Mouse (Mus musculus): Measurements from ENCODE around the gene Thrap3. TPM values are rescaled to one million over a fixed set of nuclear protein-coding genes. Genes with fewer than 3 reads are reported as not detected.
"Not testable (repeated sequence)": the region's sequence is repeated elsewhere in the genome, so short reads cannot be mapped to it uniquely, and the experiment has no call there.

The Thrap3 gene
- polyA plus RNA-seq, 1 experiment from 2014 or later, result 129 TPM

DNA sequence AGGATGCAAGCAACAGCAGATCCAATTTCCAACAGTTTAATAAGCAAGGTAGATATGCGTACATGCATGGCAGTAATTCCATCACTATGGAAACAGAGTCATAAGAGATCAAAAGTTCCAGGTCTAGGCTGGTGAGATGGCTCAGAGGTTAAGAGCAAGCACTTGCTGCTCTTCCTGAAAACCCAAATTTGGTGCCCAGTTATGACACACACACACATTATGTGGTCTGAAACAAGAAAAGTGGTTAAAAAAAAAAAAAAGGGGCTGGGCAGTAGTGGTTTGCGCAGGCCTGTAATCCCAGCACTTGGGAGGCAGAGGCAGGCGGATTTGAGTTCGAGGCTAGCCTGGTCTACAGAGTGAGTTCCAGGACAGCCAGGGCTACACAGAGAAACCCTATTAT is 7.6 kb downstream of the Thrap3 start:
- 95% methylated on average over 4 of the region's 4 CpGs for WGBS
- Histone ChIP-seq H3K27me3 (no peaks in the 10 kb centered on the region), H3K4me3 (no peak overlapping the region), H3K9me3 (replicated peaks) (no peaks in the 10 kb centered on the region), H3K27ac (no peak overlapping the region), H3K4me1 (replicated peaks) (peaks cover 38% of the 10 kb centered on the region), H3K9ac (no peak overlapping the region), H3K4me2 (no peak overlapping the region), H3K36me3 (peaks cover 27% of the 10 kb centered on the region)
- ATAC-seq (replicated peaks; ENCODE audit: insufficient number of reproducible peaks, insufficient read depth, low FRiP score, low read depth), result no peak

DNA sequence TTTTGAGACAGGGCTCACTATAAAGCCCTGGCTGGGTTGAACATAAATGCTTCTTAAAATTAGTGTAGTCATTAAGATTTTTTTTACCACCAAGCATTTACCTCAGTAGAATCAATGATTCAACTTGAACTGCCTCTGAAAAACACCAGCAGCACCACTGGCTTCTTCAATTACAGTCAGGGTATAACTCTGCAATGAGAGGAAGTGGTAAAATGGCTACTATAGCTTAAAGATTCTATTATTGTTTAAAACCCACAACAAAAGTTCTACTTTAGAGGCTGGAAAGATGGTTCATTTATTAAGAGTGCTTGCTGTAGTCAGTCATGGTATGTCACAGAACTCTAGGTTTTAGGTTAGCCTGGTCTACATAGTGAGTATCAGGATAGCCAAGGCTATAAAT is 8.3 kb downstream of the Thrap3 start:
- Histone ChIP-seq H3K4me3 (no peak overlapping the region), H3K27me3 (no peaks in the 10 kb centered on the region), H3K9ac (no peak overlapping the region), H3K36me3 (peaks cover 32% of the 10 kb centered on the region), H3K27ac (no peak overlapping the region), H3K4me2 (no peak overlapping the region), H3K4me1 (replicated peaks) (peaks cover 31% of the 10 kb centered on the region), H3K9me3 (replicated peaks) (no peaks in the 10 kb centered on the region)
- no peak for ATAC-seq (replicated peaks; ENCODE audit: insufficient number of reproducible peaks, insufficient read depth, low FRiP score, low read depth)

DNA sequence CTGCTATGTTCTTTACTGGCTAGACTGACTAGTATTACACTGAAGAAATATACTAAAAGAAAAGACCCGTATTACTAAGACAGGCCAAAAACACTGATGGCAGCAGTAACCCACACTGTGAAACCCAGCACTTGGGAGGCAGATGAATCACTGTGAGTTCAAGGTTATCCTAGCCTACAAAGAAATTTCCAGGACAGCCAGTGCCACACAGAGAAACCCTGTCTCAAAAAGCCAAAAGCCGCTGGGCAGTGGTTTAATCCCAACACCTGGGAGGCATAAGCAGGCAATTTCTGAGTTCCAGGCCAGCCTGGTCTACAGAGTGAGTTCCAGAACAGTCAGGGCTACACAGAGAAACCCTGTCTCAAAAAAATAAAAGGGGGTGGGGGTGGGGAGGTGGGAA is 11.9 kb downstream of the Thrap3 start:
- no peak for ATAC-seq (replicated peaks; ENCODE audit: insufficient number of reproducible peaks, insufficient read depth, low FRiP score, low read depth)
- Histone ChIP-seq H3K27ac (no peak overlapping the region), H3K4me1 (replicated peaks) (peaks cover 15% of the 10 kb centered on the region), H3K36me3 (peaks cover 40% of the 10 kb centered on the region), H3K9ac (no peak overlapping the region), H3K27me3 (no peaks in the 10 kb centered on the region), H3K4me3 (no peak overlapping the region), H3K9me3 (replicated peaks) (no peaks in the 10 kb centered on the region), H3K4me2 (no peak overlapping the region)
- WGBS, result 81% methylated on average over 2 of the region's 2 CpGs

DNA sequence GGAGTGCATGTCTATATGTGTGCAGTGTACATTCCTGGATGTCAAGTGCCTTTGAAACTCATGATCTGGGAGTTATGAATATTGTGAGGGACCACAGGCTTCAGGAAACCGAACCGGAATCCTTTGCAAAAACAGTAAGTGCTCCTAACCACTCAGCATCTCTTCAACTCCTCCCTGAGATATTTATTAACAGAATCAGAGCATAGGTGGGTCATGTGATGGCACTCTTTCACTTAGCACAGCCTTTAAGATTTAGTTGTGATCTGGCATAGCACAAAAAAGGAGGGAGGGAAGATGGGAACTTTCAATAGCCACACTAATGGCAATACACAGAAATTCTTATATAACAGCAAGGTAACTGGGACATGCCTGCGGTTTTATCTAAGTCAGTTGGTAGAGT is 15.5 kb downstream of the Thrap3 start:
- no peaks in the 10 kb centered on the region for H3K27me3 ChIP-seq
- H3K9me3 ChIP-seq (replicated peaks), result no peaks in the 10 kb centered on the region
- H3K27ac ChIP-seq, result no peak overlapping the region
- H3K9ac ChIP-seq, result no peak overlapping the region
- ATAC-seq (replicated peaks; ENCODE audit: insufficient number of reproducible peaks, insufficient read depth, low FRiP score, low read depth), result no peak
- no peak overlapping the region for H3K4me3 ChIP-seq
- H3K4me1 ChIP-seq (replicated peaks), result peaks cover 12% of the 10 kb centered on the region
- H3K4me2 ChIP-seq, result no peak overlapping the region
- H3K36me3 ChIP-seq, result peaks cover 31% of the 10 kb centered on the region
- 80% methylated on average over 3 of the region's 3 CpGs for WGBS

DNA sequence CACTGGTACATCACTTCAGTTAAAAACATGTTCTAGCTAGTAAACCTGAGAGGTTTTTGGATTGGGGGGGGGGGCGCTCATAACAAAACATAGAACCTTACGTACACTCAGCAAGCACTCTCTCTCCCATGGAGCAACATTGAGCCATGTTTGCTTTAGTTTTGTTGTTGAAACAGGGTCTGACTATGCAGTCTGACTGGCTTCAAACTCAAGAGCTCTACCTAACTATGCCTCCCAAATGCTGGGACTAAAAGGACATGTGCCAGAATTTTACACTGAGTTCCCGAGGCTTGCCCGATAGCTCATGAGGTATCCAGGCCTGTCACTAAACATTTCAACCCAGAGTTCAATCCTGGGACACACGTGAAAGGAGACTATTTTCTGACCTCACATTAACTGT is 19.5 kb downstream of the Thrap3 start:
- H3K4me3 ChIP-seq, result no peak overlapping the region
- no peaks in the 10 kb centered on the region for H3K27me3 ChIP-seq
- no peak overlapping the region for H3K4me2 ChIP-seq
- peaks cover 7% of the 10 kb centered on the region; the same call in 1 of the 2 replicates for H3K4me1 ChIP-seq (replicated peaks)
- no peak overlapping the region for H3K9ac ChIP-seq
- no peak for ATAC-seq (replicated peaks; ENCODE audit: insufficient number of reproducible peaks, insufficient read depth, low FRiP score, low read depth)
- no peak overlapping the region for H3K27ac ChIP-seq
- WGBS, result 76% methylated on average over 5 of the region's 5 CpGs
- peaks cover 52% of the 10 kb centered on the region for H3K36me3 ChIP-seq
- no peaks in the 10 kb centered on the region for H3K9me3 ChIP-seq (replicated peaks)

DNA sequence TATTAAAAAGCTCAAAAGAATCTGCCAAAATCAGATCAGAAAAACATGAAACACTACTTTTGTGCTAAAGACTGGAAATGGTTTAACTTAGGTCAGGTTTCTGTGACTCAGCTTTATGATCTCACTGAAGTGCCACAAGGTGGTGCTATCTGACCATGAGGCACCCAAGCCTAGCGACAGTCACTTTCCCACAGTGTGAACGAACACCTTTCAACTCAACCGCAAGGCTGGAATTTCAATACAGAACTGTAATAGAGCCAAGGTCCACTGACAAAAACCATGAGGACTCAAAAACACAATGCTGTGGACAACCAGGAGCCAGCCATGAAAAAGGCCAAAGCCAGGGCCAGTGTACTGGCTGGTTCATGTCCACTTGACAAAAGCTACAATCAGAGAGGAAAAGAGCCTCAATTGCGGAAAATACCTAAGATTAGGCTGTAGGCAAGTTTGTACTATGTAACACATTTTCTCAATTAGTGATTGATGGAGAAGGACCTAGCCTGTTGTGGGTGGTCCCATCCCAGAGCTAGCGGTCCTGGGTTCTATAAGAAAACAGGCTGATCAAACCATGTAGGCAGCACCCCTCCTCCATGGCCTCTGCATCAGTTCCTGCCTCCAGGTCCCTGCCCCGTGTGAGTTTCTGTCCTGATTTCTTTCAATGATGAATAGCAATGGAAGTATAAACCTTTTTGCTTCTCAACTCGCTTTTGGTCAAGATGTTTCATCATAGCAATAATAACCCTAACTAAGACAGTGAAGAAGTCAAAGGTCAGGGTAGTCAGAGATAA is 21.2 kb downstream of the Thrap3 start:
- H3K4me1 ChIP-seq (replicated peaks), result no peaks in the 10 kb centered on the region
- no peak for ATAC-seq (replicated peaks; ENCODE audit: insufficient number of reproducible peaks, insufficient read depth, low FRiP score, low read depth)
- H3K4me3 ChIP-seq, result no peak overlapping the region
- peaks cover 66% of the 10 kb centered on the region for H3K36me3 ChIP-seq
- H3K9me3 ChIP-seq (replicated peaks), result no peaks in the 10 kb centered on the region
- no peak overlapping the region for H3K9ac ChIP-seq
- no peaks in the 10 kb centered on the region for H3K27me3 ChIP-seq
- no peak overlapping the region for H3K4me2 ChIP-seq
- 48% methylated on average over 7 of the region's 7 CpGs for whole genome bisulfite sequencing
- H3K27ac ChIP-seq, result no peak overlapping the region

DNA sequence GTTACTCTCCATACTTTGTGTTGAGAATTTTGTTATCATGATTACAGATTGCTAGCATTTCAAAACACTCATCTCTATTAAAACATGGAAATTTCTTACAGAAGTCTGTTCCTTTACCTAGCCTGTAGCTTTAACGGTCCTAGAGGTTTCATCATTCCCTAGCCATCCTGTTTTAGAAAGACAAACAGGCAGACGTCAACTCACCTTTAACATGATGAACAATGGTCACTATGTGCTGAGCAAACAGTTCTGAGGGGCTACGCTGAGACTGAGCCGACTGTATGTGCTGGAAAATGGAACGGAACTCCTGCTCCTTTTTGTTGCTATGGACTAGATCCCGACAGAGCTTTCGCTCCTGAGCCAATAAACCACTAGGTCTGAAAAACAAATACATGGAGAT is 26.6 kb downstream of the Thrap3 start:
- not testable (repeated sequence) for H3K4me3 ChIP-seq; ATAC-seq (replicated peaks; ENCODE audit: insufficient number of reproducible peaks, insufficient read depth, low FRiP score, low read depth); H3K9ac ChIP-seq; H3K27me3 ChIP-seq; H3K27ac ChIP-seq; H3K4me1 ChIP-seq (replicated peaks); H3K9me3 ChIP-seq (replicated peaks); H3K4me2 ChIP-seq
- WGBS, result 86% methylated on average over 7 of the region's 7 CpGs
- H3K36me3 ChIP-seq, result peaks cover 90% of the 10 kb centered on the region

DNA sequence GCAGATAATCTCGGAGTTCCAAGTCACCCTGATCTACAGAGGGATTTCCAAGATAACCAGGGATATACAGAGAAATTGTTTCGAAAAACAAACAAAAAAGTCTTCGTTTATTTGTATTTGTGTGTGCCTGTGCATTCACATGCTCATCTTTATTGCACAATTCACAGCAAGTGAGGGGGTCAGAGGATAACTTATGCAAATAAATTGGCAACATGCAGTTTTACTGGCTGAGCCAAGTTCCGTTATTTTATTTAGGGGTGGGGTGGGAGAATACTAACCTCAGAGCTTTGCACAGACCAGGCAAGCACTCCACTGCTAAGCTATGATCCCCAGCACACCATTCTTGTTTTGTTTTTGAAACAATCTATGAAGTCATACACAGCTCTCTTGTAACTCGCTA is 28.8 kb downstream of the Thrap3 start:
- no peak for ATAC-seq (replicated peaks; ENCODE audit: insufficient number of reproducible peaks, insufficient read depth, low FRiP score, low read depth)

DNA sequence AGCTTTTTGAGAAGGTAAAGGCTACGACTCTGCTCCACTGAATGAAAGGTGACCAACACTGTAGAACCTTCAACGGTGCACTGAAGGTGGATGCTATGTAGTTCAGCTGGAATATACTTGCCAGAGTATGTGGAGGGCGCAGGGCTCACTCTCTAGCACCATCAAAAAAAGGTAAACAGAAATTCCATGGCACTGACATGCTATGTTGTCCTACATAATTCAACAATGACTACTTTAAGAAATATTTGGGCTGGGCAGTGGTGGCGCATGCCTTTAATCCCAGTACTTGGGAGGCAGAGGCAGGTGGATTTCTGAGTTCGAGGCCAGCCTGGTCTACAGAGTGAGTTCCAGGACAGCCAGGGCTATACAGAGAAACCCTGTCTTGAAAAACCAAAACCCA is 31.8 kb downstream of the Thrap3 start:
- ATAC-seq (replicated peaks; ENCODE audit: insufficient number of reproducible peaks, insufficient read depth, low FRiP score, low read depth); H3K9me3 ChIP-seq (replicated peaks); H3K27me3 ChIP-seq; H3K4me3 ChIP-seq; H3K9ac ChIP-seq; H3K4me2 ChIP-seq; H3K27ac ChIP-seq: not testable (repeated sequence)
- 95% methylated on average over 5 of the region's 5 CpGs for WGBS
- H3K36me3 ChIP-seq, result peaks cover 93% of the 10 kb centered on the region
- peaks cover 11% of the 10 kb centered on the region for H3K4me1 ChIP-seq (replicated peaks)

More for the DNA sequence above, 28.8 kb downstream of the Thrap3 start:
- no peaks in the 10 kb centered on the region for H3K9me3 ChIP-seq (replicated peaks)
- H3K9ac ChIP-seq, result no peak overlapping the region
- H3K4me2 ChIP-seq, result no peak overlapping the region
- H3K4me1 ChIP-seq (replicated peaks), result no peaks in the 10 kb centered on the region
- peaks cover 88% of the 10 kb centered on the region for H3K36me3 ChIP-seq
- WGBS, result 91% methylated on average over 5 of the region's 5 CpGs
- no peak overlapping the region for H3K4me3 ChIP-seq
- H3K27me3 ChIP-seq, result no peaks in the 10 kb centered on the region
- H3K27ac ChIP-seq, result no peak overlapping the region

DNA sequence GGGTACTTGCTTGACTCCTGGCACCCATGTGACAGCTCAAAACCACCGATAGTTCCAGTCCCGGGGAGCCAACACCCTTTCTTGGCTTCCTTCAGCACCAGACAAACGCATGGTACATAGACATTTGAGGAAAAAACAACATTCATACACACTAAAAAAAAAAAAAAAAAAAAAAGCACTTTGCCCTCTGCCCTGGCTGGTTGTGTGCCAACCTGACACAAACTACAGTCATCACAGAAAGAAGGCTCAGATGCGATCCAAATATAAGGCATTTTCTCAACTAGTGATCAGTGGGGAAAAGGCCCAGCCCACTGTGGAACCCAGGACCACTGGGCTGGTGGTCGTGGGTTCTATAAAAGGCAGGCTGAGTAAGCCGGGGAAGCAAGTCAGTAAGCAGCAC is 33.7 kb downstream of the Thrap3 start:
- 84% methylated on average over 6 of the region's 6 CpGs for WGBS
- no peak for ATAC-seq (replicated peaks; ENCODE audit: insufficient number of reproducible peaks, insufficient read depth, low FRiP score, low read depth)

DNA sequence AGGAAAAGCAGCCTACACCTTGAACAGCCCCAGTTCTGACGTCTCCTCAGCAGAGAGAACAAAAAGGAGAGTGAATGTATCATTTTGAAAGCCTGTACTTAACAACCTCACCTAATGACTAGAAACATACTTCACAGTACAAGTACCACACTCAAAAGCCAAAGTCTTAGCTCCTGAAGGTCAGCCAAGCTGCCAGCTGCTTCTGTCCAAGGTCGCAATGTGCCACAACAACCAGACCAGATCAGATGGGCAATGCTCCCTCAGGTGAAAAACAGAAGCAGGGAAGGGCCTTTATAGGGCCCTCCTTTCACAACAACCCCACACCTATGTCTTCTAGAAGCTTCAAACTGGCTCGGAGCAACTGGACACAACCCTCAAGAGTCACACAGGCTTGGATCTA is 36.5 kb downstream of the Thrap3 start:
- peaks cover 50% of the 10 kb centered on the region for H3K36me3 ChIP-seq

More for the DNA sequence above, 33.7 kb downstream of the Thrap3 start:
- no peaks in the 10 kb centered on the region for H3K9me3 ChIP-seq (replicated peaks)
- H3K4me1 ChIP-seq (replicated peaks), result peaks cover 12% of the 10 kb centered on the region
- H3K27ac ChIP-seq, result no peak overlapping the region
- H3K4me3 ChIP-seq, result no peak overlapping the region
- no peak overlapping the region for H3K4me2 ChIP-seq
- H3K36me3 ChIP-seq, result peaks cover 76% of the 10 kb centered on the region
- no peaks in the 10 kb centered on the region for H3K27me3 ChIP-seq
- H3K9ac ChIP-seq, result no peak overlapping the region

DNA sequence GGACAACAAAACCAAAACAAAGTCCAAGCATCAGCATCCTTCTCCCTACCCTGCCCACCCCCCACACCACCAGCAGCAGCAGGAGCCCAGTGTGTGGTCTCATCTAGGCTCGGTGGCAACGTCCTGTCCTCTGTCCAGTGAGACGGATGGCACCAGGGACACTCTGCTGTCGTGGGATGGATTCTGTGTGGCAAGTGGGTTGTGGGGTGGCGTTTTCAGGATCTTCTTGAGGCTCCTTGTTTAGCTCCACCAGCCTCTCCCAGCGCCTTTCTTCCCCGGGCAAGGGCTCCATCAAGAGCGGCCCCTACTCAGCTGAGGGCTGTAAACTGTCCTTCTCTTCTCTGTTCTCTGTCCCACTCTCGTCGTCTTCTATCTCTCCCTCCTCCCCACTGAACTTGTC is 37.5 kb downstream of the Thrap3 start:
- not testable (repeated sequence) for ATAC-seq (replicated peaks; ENCODE audit: insufficient number of reproducible peaks, insufficient read depth, low FRiP score, low read depth); H3K27me3 ChIP-seq; H3K9me3 ChIP-seq (replicated peaks); H3K9ac ChIP-seq; H3K4me2 ChIP-seq; H3K27ac ChIP-seq; H3K4me3 ChIP-seq
- Histone ChIP-seq H3K36me3 (peaks cover 42% of the 10 kb centered on the region), H3K4me1 (replicated peaks) (peaks cover 30% of the 10 kb centered on the region)
- WGBS, result 67% methylated on average over 8 of the region's 10 CpGs

More for the DNA sequence above, 36.5 kb downstream of the Thrap3 start:
- Histone ChIP-seq H3K4me3 (no peak overlapping the region), H3K4me2 (no peak overlapping the region), H3K27me3 (no peaks in the 10 kb centered on the region), H3K9ac (0 out of 2 replicates have a peak overlapping the region, but pooled peaks have one; percentile 11), H3K27ac (peak overlapping the region; percentile 79), H3K9me3 (replicated peaks) (no peaks in the 10 kb centered on the region), H3K4me1 (replicated peaks) (peaks cover 30% of the 10 kb centered on the region)
- no peak for ATAC-seq (replicated peaks; ENCODE audit: insufficient number of reproducible peaks, insufficient read depth, low FRiP score, low read depth)
- WGBS, result 54% methylated on average over 3 of the region's 3 CpGs
